Mouse (Mus musculus) neural tube, embryonic 14.5 days (tissue): ENCODE measurements around the gene Supt3. TPM values are rescaled to one million over a fixed set of nuclear protein-coding genes. Genes with fewer than 3 reads are reported as not detected.

Experiments
- ATAC-seq: fragments of 200-750 bp; cut with Nextera tagmentation; 2 replicates; pipeline ENCODE4 v1.8.0; 2017; ENCODE audit warnings: low read depth, mild to moderate bottlenecking, moderate TSS enrichment, moderate library complexity
- H3K27ac ChIP-seq: fragments of 300-500 bp; sonication (generic); 2 replicates; pipeline ENCODE4 v1.5.1; 2014; ENCODE audit warnings: low read depth, mild to moderate bottlenecking, control low read depth, low read length, moderate library complexity, mixed read lengths
- H3K27me3 ChIP-seq: fragments of 300-500 bp; sonication (generic); 2 replicates; pipeline ENCODE4 v1.6.1; 2014; ENCODE audit warnings: low read length; ENCODE audit not compliant: control insufficient read depth, insufficient read depth
- H3K36me3 ChIP-seq: fragments of 300-500 bp; sonication (generic); 2 replicates; pipeline ENCODE4 v1.6.1; 2014; ENCODE audit warnings: low read length, mixed read lengths; ENCODE audit not compliant: control insufficient read depth, insufficient read depth
- H3K4me1 ChIP-seq: fragments of 300-500 bp; sonication (generic); 2 replicates; pipeline ENCODE4 v1.6.1; 2014; ENCODE audit warnings: low read length; ENCODE audit not compliant: control insufficient read depth, insufficient read depth
- H3K4me2 ChIP-seq: fragments of 300-500 bp; sonication (generic); 2 replicates; pipeline ENCODE4 v1.6.1; 2014; ENCODE audit warnings: mild to moderate bottlenecking, low read depth, low read length, control low read depth
- H3K4me3 ChIP-seq: fragments of 300-500 bp; sonication (generic); 2 replicates; pipeline ENCODE4 v1.5.1; 2014; ENCODE audit warnings: low read depth, low read length, control low read depth, mixed read lengths
- H3K9ac ChIP-seq: fragments of 300-500 bp; sonication (generic); replicated peaks from 2 replicates; pipeline ENCODE4 v1.6.1; 2014; ENCODE audit warnings: low read depth, mild to moderate bottlenecking, control low read depth, low read length, mixed read lengths
- H3K9me3 ChIP-seq: fragments of 300-500 bp; sonication (generic); 2 replicates; pipeline ENCODE4 v1.6.1; 2016; ENCODE audit warnings: low read length; ENCODE audit not compliant: control insufficient read depth
- WGBS: fragments of 180-500 bp; shearing (Covaris S2); extraction: QIAGEN DNeasy Blood & Tissue Kit; methylation state at CpG from one replicate; pipeline ENCODE4 v1.1.7; 2014; 5-methylcytosine and 5-hydroxymethylcytosine counted together
- polyA plus RNA-seq: library from polyadenylated mRNA; unstranded; fragments of >200 nt; fragmentation: Nextera tagmentation; extraction: Ambion mirVana; gene quantifications from 2 replicates; pipeline ENCODE4 v1.2.1, GENCODE M21; 2014

The Supt3 gene
- polyA plus RNA-seq, 1 experiment from 2014 or later, result 27.5 TPM

DNA sequence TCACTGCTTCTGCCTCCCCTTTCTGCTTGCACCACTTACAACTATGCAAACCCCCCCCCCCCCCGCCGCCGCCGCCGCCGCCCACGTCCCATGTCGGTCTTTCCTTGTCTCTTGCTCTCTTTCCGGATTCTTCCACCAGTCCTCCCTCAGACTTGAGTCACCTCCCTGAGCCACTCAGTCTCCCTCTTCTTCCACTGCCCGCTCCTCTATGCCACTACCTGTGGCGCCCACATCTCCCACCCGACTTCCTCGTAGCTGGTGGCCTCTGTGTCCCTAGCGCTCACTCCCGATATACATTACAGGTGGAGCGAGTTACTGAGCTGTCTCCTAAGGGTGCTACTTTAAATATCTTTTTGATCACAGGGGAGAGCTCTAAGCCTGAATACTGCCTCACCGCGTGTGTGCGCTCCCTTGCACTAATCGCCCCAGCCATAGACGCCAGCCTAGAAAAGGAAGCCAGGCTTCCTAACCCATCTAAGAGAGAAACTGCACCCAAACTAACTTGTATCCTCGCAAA, 38.8 kb upstream of the Supt3 start:
- no peak overlapping the region for H3K4me3 ChIP-seq
- WGBS, result 0% methylated on average over 13 of the region's 22 CpGs
- no peak overlapping the region for H3K9ac ChIP-seq
- no peak overlapping the region for H3K27ac ChIP-seq
- no peak for ATAC-seq
- H3K36me3 ChIP-seq, result no peaks in the 10 kb centered on the region
- H3K4me1 ChIP-seq, result peaks cover 15% of the 10 kb centered on the region
- peaks cover 47% of the 10 kb centered on the region for H3K27me3 ChIP-seq
- no peak overlapping the region; the same call in 1 of the 2 replicates for H3K4me2 ChIP-seq
- H3K9me3 ChIP-seq, result no peaks in the 10 kb centered on the region

GRCm38 (mm10) chr17:44742246-44742645, 34.7 kb upstream of the Supt3 start:
- no peak for ATAC-seq
- Histone ChIP-seq H3K4me1 (0 out of 2 replicates have a peak, but pooled peaks cover 3% of the 10 kb centered on the region), H3K4me2 (no peak overlapping the region), H3K9me3 (no peaks in the 10 kb centered on the region), H3K36me3 (no peaks in the 10 kb centered on the region), H3K27ac (no peak overlapping the region), H3K4me3 (no peak overlapping the region), H3K27me3 (peaks cover 20% of the 10 kb centered on the region), H3K9ac (no peak overlapping the region)
- WGBS, result 88% methylated on average over 9 of the region's 9 CpGs

DNA sequence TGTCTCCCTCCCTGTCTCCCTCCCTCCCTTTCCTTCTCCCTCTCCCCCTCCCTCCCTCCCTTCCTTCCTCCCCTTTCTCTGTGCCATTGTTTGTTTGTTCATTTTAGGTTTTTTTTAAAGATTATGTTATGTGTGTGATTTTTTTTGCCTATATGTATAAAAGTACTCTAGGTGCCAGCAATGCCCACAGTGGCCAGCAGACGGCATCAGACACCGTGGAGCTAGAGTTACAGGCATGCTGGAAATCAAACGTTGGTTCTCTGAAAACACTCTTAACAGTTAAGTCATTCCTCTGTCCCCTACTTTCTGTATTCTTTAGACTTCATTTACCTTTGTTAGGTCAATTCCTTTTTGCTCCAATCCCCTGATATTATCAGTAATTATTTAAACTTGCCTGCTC, 33.2 kb upstream of the Supt3 start:
- 53% methylated on average over 3 of the region's 3 CpGs for WGBS
- H3K9me3 ChIP-seq, result no peaks in the 10 kb centered on the region
- H3K4me1 ChIP-seq, result no peaks in the 10 kb centered on the region
- H3K9ac ChIP-seq, result no peak overlapping the region
- H3K4me2 ChIP-seq, result no peak overlapping the region
- H3K36me3 ChIP-seq, result no peaks in the 10 kb centered on the region
- no peak for ATAC-seq
- no peak overlapping the region for H3K4me3 ChIP-seq
- no peak overlapping the region for H3K27ac ChIP-seq
- peaks cover 8% of the 10 kb centered on the region for H3K27me3 ChIP-seq

- H3K27me3 ChIP-seq, result no peaks in the 10 kb centered on the region
- H3K4me3 ChIP-seq, result no peak overlapping the region
- no peak overlapping the region for H3K9ac ChIP-seq
- ATAC-seq, result no peak
- WGBS, result 93% methylated on average over 8 of the region's 8 CpGs
- no peaks in the 10 kb centered on the region for H3K36me3 ChIP-seq
- no peak overlapping the region for H3K4me2 ChIP-seq
- H3K9me3 ChIP-seq, result no peaks in the 10 kb centered on the region
- H3K27ac ChIP-seq, result no peak overlapping the region
- no peaks in the 10 kb centered on the region for H3K4me1 ChIP-seq
These were observed 31.6 kb upstream of the Supt3 start for GRCm38 (mm10) chr17:44745378-44745777.

GRCm38 (mm10) chr17:44766318-44766717, 10.6 kb upstream of the Supt3 start:
- no peak for ATAC-seq
- no peaks in the 10 kb centered on the region for H3K36me3 ChIP-seq
- no peak overlapping the region for H3K9ac ChIP-seq
- H3K4me1 ChIP-seq, result no peaks in the 10 kb centered on the region
- no peaks in the 10 kb centered on the region for H3K27me3 ChIP-seq
- 89% methylated on average over 11 of the region's 11 CpGs for WGBS
- no peak overlapping the region for H3K27ac ChIP-seq
- no peaks in the 10 kb centered on the region for H3K9me3 ChIP-seq
- H3K4me3 ChIP-seq, result no peak overlapping the region
- H3K4me2 ChIP-seq, result no peak overlapping the region

DNA sequence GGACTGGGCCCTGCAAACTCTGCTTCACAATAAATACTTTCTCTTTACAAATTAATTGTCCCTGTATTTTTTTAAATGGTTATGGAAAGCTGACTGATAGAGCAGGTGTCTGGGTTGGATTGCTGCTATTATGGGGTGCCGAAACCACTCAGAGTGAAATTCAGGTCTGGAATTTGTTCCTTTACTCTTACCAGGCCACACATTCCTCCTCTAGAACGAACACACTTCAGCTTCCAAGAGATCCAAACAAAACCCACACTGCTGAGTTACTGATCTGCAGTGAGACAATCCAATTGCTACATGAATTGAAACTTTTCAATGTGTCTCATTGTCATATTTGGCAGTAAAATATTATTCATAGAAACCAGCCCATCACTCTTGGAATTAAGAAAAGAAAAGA, 10.0 kb upstream of the Supt3 start:
- Histone ChIP-seq H3K27ac (no peak overlapping the region), H3K36me3 (no peaks in the 10 kb centered on the region), H3K4me3 (no peak overlapping the region), H3K9me3 (no peaks in the 10 kb centered on the region), H3K4me1 (no peaks in the 10 kb centered on the region), H3K4me2 (no peak overlapping the region), H3K9ac (no peak overlapping the region), H3K27me3 (no peaks in the 10 kb centered on the region)
- 73% methylated on average over 2 of the region's 2 CpGs for WGBS
- no peak for ATAC-seq

DNA sequence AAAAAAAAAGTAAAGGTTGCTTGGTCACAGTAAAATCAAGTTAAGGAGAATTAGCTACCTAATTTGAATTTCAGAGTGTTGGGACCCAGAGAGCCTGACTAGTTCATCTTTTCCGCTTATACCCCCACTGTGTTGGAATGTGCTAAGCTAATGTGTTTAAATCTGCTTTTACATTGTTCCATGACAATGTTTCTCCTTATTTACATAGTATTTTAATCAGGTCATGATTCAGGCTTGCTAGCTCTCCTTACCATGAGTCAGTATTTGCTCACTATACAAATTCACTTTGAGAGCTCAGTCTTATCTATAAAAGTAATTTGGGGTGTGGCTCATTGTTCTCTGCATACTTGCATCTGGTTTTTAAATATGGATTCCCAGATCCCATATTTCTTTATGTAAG, 9.6 kb upstream of the Supt3 start:
- Histone ChIP-seq H3K9me3 (no peaks in the 10 kb centered on the region), H3K27me3 (no peaks in the 10 kb centered on the region), H3K4me1 (no peaks in the 10 kb centered on the region), H3K4me3 (no peak overlapping the region), H3K27ac (no peak overlapping the region), H3K4me2 (no peak overlapping the region), H3K36me3 (no peaks in the 10 kb centered on the region), H3K9ac (no peak overlapping the region)
- no peak for ATAC-seq
- WGBS, result 87% methylated on average over 1 of the region's 1 CpGs

DNA sequence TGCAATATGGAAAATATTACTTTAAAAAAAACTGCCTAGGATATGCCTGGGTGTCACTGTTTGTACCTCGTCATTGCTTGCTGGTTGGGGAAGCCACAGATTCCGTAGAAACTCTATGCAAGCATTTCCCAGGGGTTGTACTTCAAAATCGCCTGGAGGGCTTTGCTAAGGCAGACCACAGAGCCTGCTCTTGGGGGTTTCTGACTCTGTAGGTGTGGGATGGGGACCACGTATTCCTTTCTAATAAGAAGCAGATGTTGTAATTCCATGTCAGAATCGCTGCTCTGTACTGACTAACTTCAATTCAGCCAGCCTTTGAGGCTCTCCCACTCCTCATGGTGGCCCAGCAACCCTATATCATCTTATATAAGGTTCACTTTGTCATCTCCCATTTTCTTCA, 8.4 kb upstream of the Supt3 start:
- H3K9me3 ChIP-seq, result no peaks in the 10 kb centered on the region
- no peak overlapping the region for H3K27ac ChIP-seq
- no peaks in the 10 kb centered on the region for H3K4me1 ChIP-seq
- ATAC-seq, result no peak
- H3K9ac ChIP-seq, result no peak overlapping the region
- H3K4me3 ChIP-seq, result no peak overlapping the region
- no peaks in the 10 kb centered on the region for H3K36me3 ChIP-seq
- no peaks in the 10 kb centered on the region for H3K27me3 ChIP-seq
- 66% methylated on average over 5 of the region's 5 CpGs for WGBS
- H3K4me2 ChIP-seq, result no peak overlapping the region

- WGBS, result 88% methylated on average over 2 of the region's 2 CpGs
These were observed 6.1 kb upstream of the Supt3 start for GRCm38 (mm10) chr17:44770871-44771270.

More at GRCm38 (mm10) chr17:44770871-44771270, 6.1 kb upstream of the Supt3 start:
- Histone ChIP-seq H3K36me3 (no peaks in the 10 kb centered on the region), H3K27me3 (no peaks in the 10 kb centered on the region), H3K9me3 (no peaks in the 10 kb centered on the region), H3K27ac (no peak overlapping the region), H3K4me1 (no peaks in the 10 kb centered on the region), H3K4me3 (no peak overlapping the region), H3K4me2 (no peak overlapping the region), H3K9ac (no peak overlapping the region)
- no peak for ATAC-seq
